Mouse (Mus musculus) olfactory bulb, adult 2 months (tissue): ENCODE measurements around the gene Rcn3. TPM values are rescaled to one million over a fixed set of nuclear protein-coding genes. Genes with fewer than 3 reads are reported as not detected.
"Not testable (repeated sequence)": the region's sequence is repeated elsewhere in the genome, so short reads cannot be mapped to it uniquely, and the experiment has no call there.

Experiments
- H3K27ac ChIP-seq: fragments of 200-500 bp; 2 replicates; pipeline ENCODE4 v1.5.1; 2012; ENCODE audit warnings: low read depth, low read length; ENCODE audit not compliant: insufficient read depth
- H3K4me1 ChIP-seq: fragments of 200-500 bp; 2 replicates; pipeline ENCODE4 v1.6.1; 2012; ENCODE audit warnings: low read length; ENCODE audit not compliant: control insufficient read depth, insufficient read depth
- H3K4me3 ChIP-seq: fragments of 200-500 bp; 2 replicates; pipeline ENCODE4 v1.5.1; 2012; ENCODE audit warnings: mild to moderate bottlenecking, low read depth, low read length, moderate library complexity; ENCODE audit not compliant: insufficient read depth
- CTCF ChIP-seq: fragments of 200-500 bp; IDR thresholded peaks from 2 replicates; pipeline ENCODE4 v1.5.1; 2012; ENCODE audit warnings: low read depth, mild to moderate bottlenecking, low read length, moderate library complexity; ENCODE audit not compliant: insufficient read depth
- POLR2A ChIP-seq: fragments of 200-500 bp; IDR thresholded peaks from 2 replicates; pipeline ENCODE4 v1.6.1; 2012; ENCODE audit warnings: mild to moderate bottlenecking, low read depth, low read length, moderate library complexity; ENCODE audit not compliant: insufficient read depth
- WGBS: fragments of 180-500 bp; shearing (Covaris S2); methylation state at CpG from one replicate; pipeline ENCODE4 v1.1.7; 2018; 5-methylcytosine and 5-hydroxymethylcytosine counted together
- polyA plus RNA-seq: library from polyadenylated mRNA; stranded (reverse); fragments of >200 nt; gene quantifications from 2 replicates; pipeline ENCODE4 v1.2.4, GENCODE M21; 2012; ENCODE audit warnings: low replicate concordance; ENCODE audit not compliant: missing spikeins, insufficient read depth, insufficient read length

Rcn3 gene
- polyA plus RNA-seq, 1 experiment = not detected

- WGBS = 88% methylated on average over 2 of the region's 2 CpGs
- Histone ChIP-seq H3K4me3 (no peak overlapping the region), H3K4me1 (no peaks in the 10 kb centered on the region), H3K27ac (no peak overlapping the region)
- TF ChIP-seq CTCF (no peak), POLR2A (no peak)
Measured at GRCm38 (mm10) chr7:45113476-45113875, 21.5 kb upstream of the Rcn3 start.

- H3K27ac ChIP-seq = no peak overlapping the region
- H3K4me1 ChIP-seq = no peaks in the 10 kb centered on the region
- no peak overlapping the region for H3K4me3 ChIP-seq
- no peak for TF ChIP-seq CTCF
- 73% methylated on average over 3 of the region's 3 CpGs for WGBS
Measured at GRCm38 (mm10) chr7:45112529-45112928, 20.5 kb upstream of the Rcn3 start.

GRCm38 (mm10) chr7:45111940-45112339 is 19.9 kb upstream of the Rcn3 start:
- H3K4me1 ChIP-seq = no peaks in the 10 kb centered on the region
- H3K27ac ChIP-seq = no peak overlapping the region
- H3K4me3 ChIP-seq = no peak overlapping the region
- WGBS = 76% methylated on average over 2 of the region's 2 CpGs
- TF ChIP-seq CTCF (no peak), POLR2A (no peak)

- H3K27ac ChIP-seq, H3K4me3 ChIP-seq, H3K4me1 ChIP-seq: not testable (repeated sequence)
- 91% methylated on average over 4 of the region's 4 CpGs for WGBS
Measured at GRCm38 (mm10) chr7:45110089-45110488, 18.1 kb upstream of the Rcn3 start.

GRCm38 (mm10) chr7:45107052-45107645 is 15.1 kb upstream of the Rcn3 start:
- TF ChIP-seq CTCF (no peak), POLR2A (no peak)
- Histone ChIP-seq H3K4me3 (no peak overlapping the region), H3K27ac (no peak overlapping the region), H3K4me1 (peaks cover 6% of the 10 kb centered on the region; the same call in 1 of the 2 replicates)
- 71% methylated on average over 5 of the region's 5 CpGs for WGBS

- peaks cover 6% of the 10 kb centered on the region; the same call in 1 of the 2 replicates for H3K4me1 ChIP-seq
- WGBS = 68% methylated on average over 6 of the region's 6 CpGs
- TF ChIP-seq POLR2A (no peak), CTCF (no peak)
- H3K27ac ChIP-seq = no peak overlapping the region
- H3K4me3 ChIP-seq = no peak overlapping the region
Measured at GRCm38 (mm10) chr7:45106441-45106840, 14.4 kb upstream of the Rcn3 start.

- H3K4me1 ChIP-seq = peaks cover 6% of the 10 kb centered on the region; the same call in 1 of the 2 replicates
- no peak overlapping the region for H3K4me3 ChIP-seq
- H3K27ac ChIP-seq = no peak overlapping the region
- no peak for TF ChIP-seq CTCF
- no peak for TF ChIP-seq POLR2A
- WGBS = 88% methylated on average over 8 of the region's 8 CpGs
Measured at GRCm38 (mm10) chr7:45105491-45105890, 13.5 kb upstream of the Rcn3 start.

- 82% methylated on average over 5 of the region's 5 CpGs for WGBS
- H3K27ac ChIP-seq = no peak overlapping the region
- TF ChIP-seq CTCF (no peak), POLR2A (no peak)
- peaks cover 6% of the 10 kb centered on the region; the same call in 1 of the 2 replicates for H3K4me1 ChIP-seq
- no peak overlapping the region for H3K4me3 ChIP-seq
Measured at GRCm38 (mm10) chr7:45104941-45105340, 12.9 kb upstream of the Rcn3 start.

- Histone ChIP-seq H3K27ac (0 out of 2 replicates have a peak within 1 kb of the TSS, but pooled peaks have one; percentile 31), H3K4me3 (peak within 1 kb of the TSS; percentile 35), H3K4me1 (peaks cover 6% of the 10 kb centered on the region; the same call in 1 of the 2 replicates)
- 46% methylated on average over 7 of the region's 7 CpGs for WGBS
- TF ChIP-seq CTCF (no peak), POLR2A (no peak)
Measured at GRCm38 (mm10) chr7:45103652-45104180, 11.7 kb upstream of the Rcn3 start, which contains the start of gene Fcgrt. Gene Fcgrt, minus strand, starts transcription at chr7:45103851.
